Mouse (Mus musculus): Measurements from ENCODE around the gene Sstr3. TPM values are rescaled to one million over a fixed set of nuclear protein-coding genes. Genes with fewer than 3 reads are reported as not detected.

Gene Sstr3
- polyA plus RNA-seq, 1 experiment from 2014 or later, result 0.36 TPM

DNA sequence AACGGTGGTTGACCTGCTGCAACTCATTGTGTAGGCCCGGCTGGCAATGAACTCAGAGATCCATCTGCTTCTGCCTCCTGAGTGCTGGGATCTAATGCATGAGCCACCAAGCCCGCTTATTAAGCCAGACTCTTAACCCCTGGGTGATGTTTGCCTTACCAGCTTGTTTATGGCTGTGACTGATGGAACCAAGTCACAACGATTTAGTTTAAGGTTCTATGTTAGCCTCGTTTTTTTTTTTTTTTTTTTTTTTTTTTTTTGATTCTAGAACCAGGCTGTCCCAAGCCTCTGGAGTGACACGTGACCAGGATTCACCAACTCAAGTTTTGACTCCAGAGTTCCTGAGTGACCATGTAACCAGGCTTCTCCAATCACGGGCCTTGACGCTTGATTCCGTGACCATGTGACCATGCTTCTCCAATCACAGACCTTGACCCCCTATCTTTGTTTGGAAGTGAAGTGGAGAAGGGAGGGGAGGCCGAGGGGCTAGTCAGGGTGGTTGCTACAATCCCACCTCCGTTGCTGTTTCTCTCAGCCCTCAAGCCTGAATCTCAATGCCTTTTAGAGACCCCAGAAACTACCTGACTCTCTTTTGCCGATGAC is 35.1 kb downstream of the Sstr3 start:
- H3K36me3 ChIP-seq (ENCODE audit: insufficient read depth, low read length), result no peaks in the 10 kb centered on the region
- no peaks in the 10 kb centered on the region for H3K27me3 ChIP-seq (ENCODE audit: insufficient read depth, low read length)
- ATAC-seq (ENCODE audit: low FRiP score, low TSS enrichment), result no peak
- no peak overlapping the region for H3K9ac ChIP-seq (replicated peaks; ENCODE audit: low read length)
- no peak overlapping the region for H3K27ac ChIP-seq (ENCODE audit: low read length)
- WGBS, result 51% methylated on average over 12 of the region's 12 CpGs
- no peak overlapping the region for H3K4me2 ChIP-seq (replicated peaks; ENCODE audit: low read depth, low read length)
- H3K4me3 ChIP-seq (ENCODE audit: low read length), result no peak overlapping the region
- peaks cover 18% of the 10 kb centered on the region; the same call in 1 of the 2 replicates for H3K4me1 ChIP-seq (ENCODE audit: insufficient read depth, low read length)
- H3K9me3 ChIP-seq (ENCODE audit: low read length), result peaks cover 5% of the 10 kb centered on the region; the same call in 1 of the 2 replicates

DNA sequence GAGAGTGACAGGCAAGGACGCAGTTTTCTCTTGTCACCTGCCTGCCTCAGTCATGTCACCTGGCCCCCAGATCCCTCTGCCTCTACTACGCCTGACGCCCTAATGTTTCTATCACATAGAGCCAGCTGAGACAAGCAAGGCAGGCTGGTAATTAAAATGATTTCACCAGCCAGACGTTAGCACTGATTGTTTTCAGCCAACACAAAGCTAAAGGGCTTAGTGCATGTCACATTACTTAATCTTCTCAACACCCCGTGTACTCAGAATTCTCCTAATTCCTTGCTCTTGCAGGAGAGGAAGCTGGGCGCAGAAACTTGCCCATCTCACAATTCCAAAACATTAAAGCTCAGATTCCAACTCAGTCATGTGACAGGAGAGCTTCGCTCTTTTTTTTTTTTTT is 36.0 kb downstream of the Sstr3 start:
- no peak overlapping the region for H3K4me2 ChIP-seq (replicated peaks; ENCODE audit: low read depth, low read length)
- WGBS, result 73% methylated on average over 7 of the region's 7 CpGs
- ATAC-seq (ENCODE audit: low FRiP score, low TSS enrichment), result no peak

DNA sequence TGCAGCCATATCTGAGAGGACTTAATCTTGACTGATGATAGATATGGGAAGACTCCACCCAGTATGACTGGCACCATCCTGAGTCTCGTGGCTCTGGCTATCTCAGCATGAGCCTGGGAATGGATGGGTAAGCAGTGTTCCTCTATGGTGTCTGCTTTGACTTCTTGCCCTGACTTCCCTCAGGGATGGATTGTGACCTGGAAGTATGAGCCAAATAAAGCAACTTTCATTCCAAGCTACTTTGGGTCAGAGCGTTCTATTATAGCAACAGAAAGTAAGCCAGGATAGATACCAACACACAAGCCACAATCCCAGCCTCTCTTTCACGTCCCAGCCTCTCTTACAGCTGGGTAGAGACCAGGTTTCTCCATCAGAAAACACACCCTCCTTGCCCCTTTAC is 38.9 kb downstream of the Sstr3 start:
- Histone ChIP-seq H3K4me3 (ENCODE audit: low read length) (no peak overlapping the region), H3K27ac (ENCODE audit: low read length) (no peak overlapping the region), H3K4me2 (replicated peaks; ENCODE audit: low read depth, low read length) (no peak overlapping the region), H3K9ac (replicated peaks; ENCODE audit: low read length) (no peak overlapping the region), H3K27me3 (ENCODE audit: insufficient read depth, low read length) (no peaks in the 10 kb centered on the region), H3K36me3 (ENCODE audit: insufficient read depth, low read length) (no peaks in the 10 kb centered on the region), H3K4me1 (ENCODE audit: insufficient read depth, low read length) (0 out of 2 replicates have a peak, but pooled peaks cover 6% of the 10 kb centered on the region), H3K9me3 (ENCODE audit: low read length) (peaks cover 5% of the 10 kb centered on the region; the same call in 1 of the 2 replicates)
- no peak for ATAC-seq (ENCODE audit: low FRiP score, low TSS enrichment)
- WGBS, result 86% methylated on average over 3 of the region's 3 CpGs

More for the DNA sequence above, 36.0 kb downstream of the Sstr3 start:
- no peaks in the 10 kb centered on the region for H3K27me3 ChIP-seq (ENCODE audit: insufficient read depth, low read length)
- no peak overlapping the region for H3K4me3 ChIP-seq (ENCODE audit: low read length)
- no peaks in the 10 kb centered on the region for H3K36me3 ChIP-seq (ENCODE audit: insufficient read depth, low read length)
- H3K9ac ChIP-seq (replicated peaks; ENCODE audit: low read length), result no peak overlapping the region
- no peak overlapping the region for H3K27ac ChIP-seq (ENCODE audit: low read length)
- peaks cover 5% of the 10 kb centered on the region; the same call in 1 of the 2 replicates for H3K9me3 ChIP-seq (ENCODE audit: low read length)
- peaks cover 18% of the 10 kb centered on the region; the same call in 1 of the 2 replicates for H3K4me1 ChIP-seq (ENCODE audit: insufficient read depth, low read length)

DNA sequence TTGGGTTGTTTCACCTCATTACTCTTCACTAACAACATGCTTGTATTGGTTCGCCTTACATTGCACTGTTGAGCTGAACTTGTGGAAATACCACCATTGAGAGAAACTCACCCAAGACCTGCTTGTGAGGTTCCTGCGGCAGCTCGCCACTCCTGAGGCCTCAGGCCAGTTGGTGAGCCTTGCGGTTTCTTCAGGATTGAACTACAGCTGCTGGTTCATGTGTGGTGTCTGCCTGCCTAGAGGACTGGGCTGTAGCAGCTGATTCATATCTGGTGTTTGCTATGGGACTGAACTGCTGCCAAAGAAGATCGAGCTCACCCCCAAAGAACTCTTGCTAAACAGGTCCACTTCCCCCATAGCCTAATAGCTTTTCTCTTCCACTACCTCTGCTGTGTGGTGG is 39.7 kb downstream of the Sstr3 start:
- H3K4me2 ChIP-seq (replicated peaks; ENCODE audit: low read depth, low read length), result no peak overlapping the region
- ATAC-seq (ENCODE audit: low FRiP score, low TSS enrichment), result no peak

DNA sequence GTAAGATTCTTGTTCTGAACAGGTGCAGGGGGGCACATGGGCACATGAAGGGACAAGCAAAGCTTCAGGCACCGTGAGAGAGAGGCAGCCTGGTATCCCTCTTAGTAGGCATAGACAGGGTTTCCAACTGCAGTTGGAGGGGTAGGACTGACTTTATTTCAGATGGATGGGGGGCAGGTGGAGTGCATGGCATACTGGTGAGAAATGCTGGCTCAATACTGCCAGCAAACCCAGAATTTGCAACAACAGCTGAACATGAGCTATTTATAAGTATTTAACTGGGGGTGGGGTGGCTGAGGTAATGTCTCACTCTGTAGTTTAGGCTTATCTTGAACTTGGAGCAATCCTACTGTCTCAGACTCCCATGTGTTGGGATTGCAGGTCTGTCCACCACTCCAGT is 40.5 kb downstream of the Sstr3 start:
- Histone ChIP-seq H3K9ac (replicated peaks; ENCODE audit: low read length) (no peak overlapping the region), H3K4me1 (ENCODE audit: insufficient read depth, low read length) (no peaks in the 10 kb centered on the region), H3K27me3 (ENCODE audit: insufficient read depth, low read length) (no peaks in the 10 kb centered on the region), H3K4me2 (replicated peaks; ENCODE audit: low read depth, low read length) (no peak overlapping the region), H3K9me3 (ENCODE audit: low read length) (peaks cover 5% of the 10 kb centered on the region; the same call in 1 of the 2 replicates), H3K4me3 (ENCODE audit: low read length) (no peak overlapping the region), H3K27ac (ENCODE audit: low read length) (no peak overlapping the region), H3K36me3 (ENCODE audit: insufficient read depth, low read length) (no peaks in the 10 kb centered on the region)
- 81% methylated on average over 1 of the region's 1 CpGs for WGBS
- ATAC-seq (ENCODE audit: low FRiP score, low TSS enrichment), result no peak

More for the DNA sequence above, 39.7 kb downstream of the Sstr3 start:
- Histone ChIP-seq H3K36me3 (ENCODE audit: insufficient read depth, low read length) (no peaks in the 10 kb centered on the region), H3K4me1 (ENCODE audit: insufficient read depth, low read length) (0 out of 2 replicates have a peak, but pooled peaks cover 2% of the 10 kb centered on the region), H3K4me3 (ENCODE audit: low read length) (no peak overlapping the region), H3K9me3 (ENCODE audit: low read length) (peaks cover 5% of the 10 kb centered on the region; the same call in 1 of the 2 replicates), H3K27ac (ENCODE audit: low read length) (no peak overlapping the region), H3K27me3 (ENCODE audit: insufficient read depth, low read length) (no peaks in the 10 kb centered on the region), H3K9ac (replicated peaks; ENCODE audit: low read length) (no peak overlapping the region)
- WGBS, result 89% methylated on average over 5 of the region's 5 CpGs

DNA sequence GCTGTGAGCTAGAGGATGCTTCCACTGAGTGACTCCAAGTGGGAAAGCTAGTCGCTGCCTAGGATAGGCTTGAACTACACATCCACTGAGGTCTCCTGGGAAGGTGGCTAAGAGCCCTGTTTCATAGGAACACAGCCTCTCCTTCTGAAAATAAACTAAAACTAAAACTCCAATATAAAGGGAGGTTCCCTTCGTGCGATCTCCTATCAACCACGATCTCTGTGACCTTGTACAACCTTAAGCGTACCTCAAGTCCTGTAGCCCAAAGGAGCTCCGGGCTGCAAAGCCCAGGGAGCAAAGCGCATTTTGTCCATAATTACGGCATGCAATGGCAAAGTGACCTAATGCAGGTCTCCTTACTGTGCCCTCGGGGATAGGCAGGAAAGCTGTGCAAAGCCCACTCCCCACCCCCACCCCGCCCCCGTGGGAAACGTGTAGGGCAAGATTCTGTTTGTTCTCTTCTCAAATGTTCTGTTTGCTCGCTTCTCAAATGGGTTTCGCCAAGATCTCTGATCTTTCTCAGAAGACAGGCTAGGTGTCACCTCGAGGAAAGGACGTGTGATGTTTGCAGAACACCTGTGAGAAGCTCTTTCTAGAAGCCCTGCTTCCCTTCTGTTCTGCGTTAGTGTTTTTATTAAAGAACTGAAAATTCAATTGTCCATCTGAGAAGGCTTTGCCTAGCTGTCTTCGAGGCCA is 41.9 kb downstream of the Sstr3 start:
- WGBS, result 72% methylated on average over 18 of the region's 18 CpGs
- Histone ChIP-seq H3K9me3 (ENCODE audit: low read length) (peaks cover 5% of the 10 kb centered on the region; the same call in 1 of the 2 replicates), H3K4me3 (ENCODE audit: low read length) (no peak overlapping the region), H3K36me3 (ENCODE audit: insufficient read depth, low read length) (no peaks in the 10 kb centered on the region), H3K4me1 (ENCODE audit: insufficient read depth, low read length) (no peaks in the 10 kb centered on the region), H3K27me3 (ENCODE audit: insufficient read depth, low read length) (no peaks in the 10 kb centered on the region), H3K27ac (ENCODE audit: low read length) (no peak overlapping the region), H3K4me2 (replicated peaks; ENCODE audit: low read depth, low read length) (no peak overlapping the region), H3K9ac (replicated peaks; ENCODE audit: low read length) (no peak overlapping the region)
- no peak for ATAC-seq (ENCODE audit: low FRiP score, low TSS enrichment)

DNA sequence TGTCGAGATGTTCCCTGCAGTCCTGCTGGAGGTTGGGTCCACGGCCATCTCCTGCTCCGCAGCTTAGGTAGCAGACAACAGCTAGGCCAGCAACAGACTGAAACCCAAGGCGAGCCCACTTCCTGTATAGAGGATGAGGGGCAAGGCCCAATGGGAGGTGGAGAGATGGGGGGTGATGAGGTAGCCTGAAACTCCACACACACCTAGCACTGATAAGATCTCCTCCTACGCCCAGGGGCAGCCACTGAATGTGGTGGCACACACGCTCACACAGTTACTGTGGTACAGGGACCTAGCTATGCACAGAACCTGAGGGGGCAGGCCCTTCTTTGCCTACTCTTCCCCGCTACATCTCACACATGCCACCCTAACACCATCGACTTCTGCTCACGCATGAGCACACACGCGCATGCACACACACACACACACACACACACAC is 49.5 kb downstream of the Sstr3 start, which contains the start of gene Il2rb:
Il2rb (minus strand) TSS at position 304 of the 439 bp plus-strand sequence.
- ATAC-seq (ENCODE audit: low FRiP score, low TSS enrichment), result no peak
- H3K4me2 ChIP-seq (replicated peaks; ENCODE audit: low read depth, low read length), result no peak within 1 kb of the TSS
- H3K27me3 ChIP-seq (ENCODE audit: insufficient read depth, low read length), result no peaks in the 10 kb centered on the region
- no peaks in the 10 kb centered on the region for H3K4me1 ChIP-seq (ENCODE audit: insufficient read depth, low read length)
- WGBS, result 87% methylated on average over 11 of the region's 11 CpGs
- no peaks in the 10 kb centered on the region for H3K36me3 ChIP-seq (ENCODE audit: insufficient read depth, low read length)
- no peak within 1 kb of the TSS for H3K4me3 ChIP-seq (ENCODE audit: low read length)
- H3K27ac ChIP-seq (ENCODE audit: low read length), result no peak within 1 kb of the TSS
- no peaks in the 10 kb centered on the region for H3K9me3 ChIP-seq (ENCODE audit: low read length)
- no peak within 1 kb of the TSS for H3K9ac ChIP-seq (replicated peaks; ENCODE audit: low read length)

DNA sequence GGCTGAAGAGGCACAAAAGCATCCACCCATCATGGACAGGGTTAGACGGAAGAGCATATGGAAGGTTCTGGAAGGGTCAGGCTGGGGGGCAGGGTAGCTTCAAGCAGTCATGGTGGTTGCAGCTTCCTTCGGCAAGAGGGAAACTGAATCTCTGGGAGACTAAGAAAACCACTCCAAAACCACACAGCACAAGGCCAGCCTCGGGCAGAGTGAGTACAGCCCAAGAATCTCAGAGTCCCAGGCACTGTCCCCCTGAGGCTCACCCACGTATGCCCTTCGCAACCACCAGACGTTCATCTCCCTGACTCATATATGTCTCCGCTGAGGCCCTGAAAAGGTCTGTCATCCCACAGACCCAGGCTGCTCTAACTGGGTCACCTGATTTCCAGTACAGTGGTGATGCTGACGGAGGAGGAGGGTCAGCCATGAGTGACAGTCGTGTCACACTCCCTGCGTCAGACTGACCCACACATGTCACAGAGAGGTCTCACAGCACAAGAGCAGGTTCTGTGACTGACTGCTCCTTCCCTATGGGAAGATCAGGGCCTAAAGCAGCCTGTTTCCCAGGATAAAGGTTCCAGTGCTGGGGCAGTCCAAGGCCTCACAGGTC is 51.0 kb downstream of the Sstr3 start:
- no peak overlapping the region for H3K4me2 ChIP-seq (replicated peaks; ENCODE audit: low read depth, low read length)
- WGBS, result 55% methylated on average over 10 of the region's 10 CpGs
- H3K27ac ChIP-seq (ENCODE audit: low read length), result no peak overlapping the region
- H3K9me3 ChIP-seq (ENCODE audit: low read length), result no peaks in the 10 kb centered on the region
- no peaks in the 10 kb centered on the region for H3K27me3 ChIP-seq (ENCODE audit: insufficient read depth, low read length)
- no peak overlapping the region for H3K9ac ChIP-seq (replicated peaks; ENCODE audit: low read length)
- H3K36me3 ChIP-seq (ENCODE audit: insufficient read depth, low read length), result no peaks in the 10 kb centered on the region
- H3K4me3 ChIP-seq (ENCODE audit: low read length), result no peak overlapping the region
- no peaks in the 10 kb centered on the region for H3K4me1 ChIP-seq (ENCODE audit: insufficient read depth, low read length)
- 0 out of 2 replicates have a peak, but pooled peaks have one; percentile 46 for ATAC-seq (ENCODE audit: low FRiP score, low TSS enrichment)

DNA sequence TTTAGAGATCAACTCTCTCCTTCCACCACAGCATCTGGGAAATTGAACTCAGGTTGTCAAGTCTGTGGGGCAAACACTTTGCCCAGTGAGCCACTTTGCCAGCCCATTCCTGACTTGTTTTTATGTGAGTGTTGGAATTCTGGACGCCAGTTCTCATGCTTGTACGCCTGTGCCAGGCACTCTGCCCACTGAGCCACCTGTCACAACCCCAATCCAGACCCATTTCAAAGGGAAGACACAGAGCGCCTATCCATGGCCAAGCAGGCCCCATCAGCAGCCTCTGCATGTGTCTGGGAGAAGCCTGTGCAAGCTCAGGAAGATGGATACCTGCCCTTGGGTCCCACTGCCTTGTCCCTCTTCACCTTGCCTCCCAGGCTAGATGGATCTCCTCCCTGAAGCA is 53.2 kb downstream of the Sstr3 start:
- Histone ChIP-seq H3K36me3 (ENCODE audit: insufficient read depth, low read length) (no peaks in the 10 kb centered on the region), H3K4me1 (ENCODE audit: insufficient read depth, low read length) (no peaks in the 10 kb centered on the region), H3K27ac (ENCODE audit: low read length) (no peak overlapping the region), H3K4me3 (ENCODE audit: low read length) (no peak overlapping the region), H3K27me3 (ENCODE audit: insufficient read depth, low read length) (no peaks in the 10 kb centered on the region), H3K4me2 (replicated peaks; ENCODE audit: low read depth, low read length) (no peak overlapping the region), H3K9me3 (ENCODE audit: low read length) (no peaks in the 10 kb centered on the region), H3K9ac (replicated peaks; ENCODE audit: low read length) (no peak overlapping the region)
- ATAC-seq (ENCODE audit: low FRiP score, low TSS enrichment), result no peak
- 91% methylated on average over 3 of the region's 3 CpGs for WGBS

All from kidney, embryonic 16.5 days (tissue).